Mouse (Mus musculus) neural tube, embryonic 15.5 days (tissue): ENCODE data around the gene Fut7. TPM values are rescaled to one million over a fixed set of nuclear protein-coding genes. Genes with fewer than 3 reads are reported as not detected.

Experiments
- ATAC-seq: fragments of 200-750 bp; cut with Nextera tagmentation; 2 replicates; pipeline ENCODE4 v1.8.0; 2017; ENCODE audit warnings: mild to moderate bottlenecking, moderate TSS enrichment, moderate library complexity; ENCODE audit not compliant: low FRiP score
- H3K27ac ChIP-seq: fragments of 300-500 bp; sonication (generic); replicated peaks from 2 replicates; pipeline ENCODE4 v1.5.1; 2015; ENCODE audit warnings: mild to moderate bottlenecking, inconsistent platforms
- H3K27me3 ChIP-seq: fragments of 300-500 bp; sonication (generic); replicated peaks from 2 replicates; pipeline ENCODE4 v1.6.1; 2015; ENCODE audit warnings: inconsistent platforms
- H3K36me3 ChIP-seq: fragments of 300-500 bp; sonication (generic); 2 replicates; pipeline ENCODE4 v1.6.1; 2015; ENCODE audit warnings: inconsistent platforms
- H3K4me1 ChIP-seq: fragments of 300-500 bp; sonication (generic); 2 replicates; pipeline ENCODE4 v1.6.1; 2015; ENCODE audit warnings: inconsistent platforms
- H3K4me2 ChIP-seq: fragments of 300-500 bp; sonication (generic); 2 replicates; pipeline ENCODE4 v1.6.1; 2015; ENCODE audit warnings: inconsistent platforms, mild to moderate bottlenecking, moderate library complexity
- H3K4me3 ChIP-seq: fragments of 300-500 bp; sonication (generic); replicated peaks from 2 replicates; pipeline ENCODE4 v1.5.1; 2015; ENCODE audit warnings: mild to moderate bottlenecking, inconsistent platforms
- H3K9ac ChIP-seq: fragments of 300-500 bp; sonication (generic); replicated peaks from 2 replicates; pipeline ENCODE4 v1.6.1; 2015; ENCODE audit warnings: mild to moderate bottlenecking, inconsistent platforms
- H3K9me3 ChIP-seq: fragments of 300-500 bp; sonication (generic); replicated peaks from 2 replicates; pipeline ENCODE4 v1.6.1; 2016; ENCODE audit warnings: inconsistent platforms
- WGBS: fragments of 180-500 bp; shearing (Covaris S2); methylation state at CpG from one replicate; pipeline ENCODE4 v1.1.7; 2015; ENCODE audit warnings: mixed read lengths; 5-methylcytosine and 5-hydroxymethylcytosine counted together
- polyA plus RNA-seq: library from polyadenylated mRNA; unstranded; fragments of >200 nt; fragmentation: Nextera tagmentation; extraction: Ambion mirVana; gene quantifications from 2 replicates; pipeline ENCODE4 v1.2.1, GENCODE M21; 2015

The Fut7 gene
- polyA plus RNA-seq, 1 experiment from 2014 or later: 0.13 TPM

DNA sequence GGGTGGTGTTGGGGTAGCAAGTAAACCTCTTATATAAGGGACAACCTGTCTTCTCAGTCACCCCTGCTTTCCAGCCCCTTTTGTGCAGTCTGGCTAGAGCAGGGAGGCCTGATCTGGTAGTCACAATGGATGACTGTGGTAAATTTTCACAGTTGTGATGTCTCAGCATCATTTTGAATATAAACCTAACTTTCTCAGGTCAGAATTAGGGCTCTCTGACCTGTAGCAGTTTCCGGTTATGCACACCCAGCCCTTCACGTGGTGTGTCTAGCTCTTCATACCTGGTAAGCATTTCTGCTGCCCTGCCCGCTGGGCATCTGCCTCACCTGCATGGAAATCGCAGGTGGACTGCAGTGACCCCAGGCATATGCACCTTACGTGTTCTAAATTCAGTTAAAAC is 4.2 kb downstream of the Fut7 start:
- no peak for ATAC-seq
- H3K9me3 ChIP-seq: no peaks in the 10 kb centered on the region
- no peak overlapping the region for H3K4me3 ChIP-seq
- no peak overlapping the region for H3K27ac ChIP-seq
- no peak overlapping the region for H3K9ac ChIP-seq
- WGBS: 92% methylated on average over 5 of the region's 5 CpGs
- H3K4me1 ChIP-seq: peaks cover 38% of the 10 kb centered on the region
- H3K36me3 ChIP-seq: no peaks in the 10 kb centered on the region
- no peak overlapping the region for H3K4me2 ChIP-seq
- H3K27me3 ChIP-seq: peaks cover 21% of the 10 kb centered on the region

GRCm38 (mm10) chr2:25428442-25429236 is 5.6 kb downstream of the Fut7 start, which contains the start of gene Abca2:
Gene Abca2, plus strand, starts transcription at chr2:25428703.
- under 1% methylated on average over 72 of the region's 89 CpGs for WGBS
- H3K4me2 ChIP-seq: peak within 1 kb of the TSS; percentile 79
- H3K36me3 ChIP-seq: peaks cover 8% of the 10 kb centered on the region; the same call in 1 of the 2 replicates
- peak; percentile 91 for ATAC-seq
- peaks cover 10% of the 10 kb centered on the region for H3K27me3 ChIP-seq
- peak within 1 kb of the TSS; percentile 91 for H3K27ac ChIP-seq
- no peaks in the 10 kb centered on the region for H3K9me3 ChIP-seq
- H3K4me1 ChIP-seq: peaks cover 41% of the 10 kb centered on the region
- peak within 1 kb of the TSS; percentile 86 for H3K9ac ChIP-seq
- H3K4me3 ChIP-seq: peak within 1 kb of the TSS; percentile 79

DNA sequence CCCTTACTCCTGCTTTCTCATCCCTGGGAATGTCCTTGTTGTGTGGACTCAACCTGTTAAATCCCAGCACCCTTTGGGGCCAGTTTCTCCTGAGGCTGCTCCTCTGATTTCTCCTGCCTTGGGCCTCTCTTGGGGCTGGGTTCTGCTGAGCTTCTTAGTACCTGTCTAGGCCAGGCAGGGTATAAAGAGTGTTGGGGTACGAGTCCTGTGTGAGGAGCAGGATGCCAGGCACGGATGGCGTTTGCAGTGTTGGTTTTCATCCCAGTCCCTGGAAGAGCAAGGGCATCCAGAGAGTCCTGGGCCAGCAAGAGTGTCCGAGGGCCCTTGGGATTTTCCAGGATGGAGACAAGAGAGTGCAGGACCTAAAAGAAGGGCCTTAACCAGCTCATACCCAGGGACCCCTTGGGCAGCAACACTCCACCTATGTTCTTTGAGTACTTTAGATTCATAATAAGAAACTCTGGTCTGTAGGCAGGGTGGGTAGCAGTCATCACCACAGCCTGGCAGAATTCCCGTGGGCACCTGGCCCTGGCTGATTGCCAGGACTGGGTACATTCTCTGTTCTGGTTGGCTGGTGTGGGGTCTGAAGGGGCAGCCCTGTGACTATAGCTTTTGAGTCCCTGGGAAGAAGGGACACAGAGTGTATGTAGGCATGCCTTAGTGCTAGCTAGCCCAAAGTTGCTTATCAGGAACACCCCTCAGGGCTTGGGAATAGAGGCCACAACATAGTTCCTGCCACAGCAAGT is 6.5 kb downstream of the Fut7 start:
- H3K4me1 ChIP-seq: peaks cover 41% of the 10 kb centered on the region
- peak overlapping the region; percentile 91; the same call in 1 of the 2 replicates for H3K27ac ChIP-seq
- ATAC-seq: no peak
- H3K9me3 ChIP-seq: no peaks in the 10 kb centered on the region
- H3K4me2 ChIP-seq: peak overlapping the region; percentile 79
- H3K9ac ChIP-seq: peak overlapping the region; percentile 86
- H3K4me3 ChIP-seq: peak overlapping the region; percentile 79
- H3K36me3 ChIP-seq: peaks cover 18% of the 10 kb centered on the region
- peaks cover 9% of the 10 kb centered on the region for H3K27me3 ChIP-seq
- 59% methylated on average over 5 of the region's 5 CpGs for WGBS

DNA sequence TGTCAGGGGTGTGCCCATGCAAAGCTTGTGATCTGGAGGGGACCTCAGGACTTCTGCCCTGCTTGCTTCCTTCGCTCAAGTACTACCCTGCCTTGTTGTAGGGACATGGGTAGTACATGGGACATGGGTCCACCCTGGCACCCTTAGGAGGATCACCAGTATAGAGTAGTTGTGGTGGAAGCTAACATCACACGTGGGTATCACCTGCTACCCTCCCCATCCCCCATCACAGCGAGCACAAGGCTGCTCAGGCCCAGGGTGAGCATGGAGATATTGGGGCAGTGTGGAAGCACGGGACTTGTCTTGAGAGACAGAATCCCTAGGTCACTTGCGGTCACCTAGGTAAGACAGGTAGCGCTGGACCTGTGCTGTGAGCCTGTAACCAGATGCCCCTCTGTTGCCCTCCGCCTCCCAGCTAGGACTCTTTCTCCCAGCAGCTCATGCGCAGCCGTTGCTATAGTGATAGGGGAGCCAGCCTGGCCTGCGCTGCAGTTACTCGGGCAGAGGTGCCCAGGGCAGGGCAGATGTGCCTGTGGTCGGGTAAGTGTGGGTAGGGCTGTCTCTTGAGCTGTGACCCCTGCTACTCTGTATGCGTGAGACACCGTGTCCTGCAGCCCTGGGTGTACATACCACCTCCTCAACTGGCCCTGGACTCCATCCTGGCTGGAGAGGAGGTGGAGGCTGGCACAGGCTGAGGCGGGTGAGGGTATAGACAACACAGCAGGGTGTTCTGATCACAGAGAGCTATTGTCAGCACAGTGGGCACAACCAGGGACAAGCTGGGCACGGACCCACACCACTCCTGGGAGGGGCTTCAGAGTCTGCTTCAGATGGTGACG is 7.5 kb downstream of the Fut7 start:
- 56% methylated on average over 17 of the region's 17 CpGs for WGBS
- no peak for ATAC-seq
- peaks cover 41% of the 10 kb centered on the region for H3K4me1 ChIP-seq
- H3K27ac ChIP-seq: no peak overlapping the region
- peak overlapping the region; percentile 30; the same call in 1 of the 2 replicates for H3K9ac ChIP-seq
- peak overlapping the region; percentile 79 for H3K4me2 ChIP-seq
- H3K9me3 ChIP-seq: no peaks in the 10 kb centered on the region
- no peak overlapping the region; the same call in 1 of the 2 replicates for H3K4me3 ChIP-seq
- H3K27me3 ChIP-seq: no peaks in the 10 kb centered on the region; the same call in 1 of the 2 replicates
- peaks cover 28% of the 10 kb centered on the region for H3K36me3 ChIP-seq

DNA sequence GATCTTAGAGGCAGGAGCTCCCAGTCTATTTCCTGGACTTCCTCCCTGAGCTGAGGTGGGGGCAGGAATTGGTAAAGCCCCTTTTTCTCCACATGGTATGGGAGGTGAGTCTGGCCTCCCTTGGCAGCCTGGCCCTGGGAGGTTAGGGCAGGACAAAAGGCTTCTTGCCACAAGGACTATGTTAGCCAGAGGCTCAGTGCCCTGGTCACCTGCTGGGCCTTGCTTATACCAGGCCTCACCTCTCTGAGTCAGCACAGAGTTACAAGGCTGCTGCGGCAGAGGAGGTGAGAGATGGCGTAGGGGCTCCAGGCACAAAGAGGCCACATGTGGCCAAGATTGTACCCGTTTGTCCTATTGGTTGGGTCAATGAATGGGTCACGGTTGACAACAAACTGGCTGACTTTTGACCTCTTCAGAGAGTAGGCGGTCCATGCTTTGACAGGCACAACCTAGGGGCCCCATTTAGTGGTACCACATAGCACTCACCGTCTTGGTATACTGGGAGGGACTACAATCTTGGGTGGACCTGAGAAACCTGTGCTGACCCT is 8.3 kb downstream of the Fut7 start:
- 54% methylated on average over 6 of the region's 6 CpGs for WGBS
- Histone ChIP-seq H3K4me1 (peaks cover 41% of the 10 kb centered on the region), H3K27ac (no peak overlapping the region), H3K9ac (peak overlapping the region; percentile 30; the same call in 1 of the 2 replicates), H3K36me3 (peaks cover 35% of the 10 kb centered on the region), H3K4me2 (peak overlapping the region; percentile 79), H3K4me3 (no peak overlapping the region), H3K27me3 (no peaks in the 10 kb centered on the region; the same call in 1 of the 2 replicates), H3K9me3 (no peaks in the 10 kb centered on the region)
- no peak for ATAC-seq

DNA sequence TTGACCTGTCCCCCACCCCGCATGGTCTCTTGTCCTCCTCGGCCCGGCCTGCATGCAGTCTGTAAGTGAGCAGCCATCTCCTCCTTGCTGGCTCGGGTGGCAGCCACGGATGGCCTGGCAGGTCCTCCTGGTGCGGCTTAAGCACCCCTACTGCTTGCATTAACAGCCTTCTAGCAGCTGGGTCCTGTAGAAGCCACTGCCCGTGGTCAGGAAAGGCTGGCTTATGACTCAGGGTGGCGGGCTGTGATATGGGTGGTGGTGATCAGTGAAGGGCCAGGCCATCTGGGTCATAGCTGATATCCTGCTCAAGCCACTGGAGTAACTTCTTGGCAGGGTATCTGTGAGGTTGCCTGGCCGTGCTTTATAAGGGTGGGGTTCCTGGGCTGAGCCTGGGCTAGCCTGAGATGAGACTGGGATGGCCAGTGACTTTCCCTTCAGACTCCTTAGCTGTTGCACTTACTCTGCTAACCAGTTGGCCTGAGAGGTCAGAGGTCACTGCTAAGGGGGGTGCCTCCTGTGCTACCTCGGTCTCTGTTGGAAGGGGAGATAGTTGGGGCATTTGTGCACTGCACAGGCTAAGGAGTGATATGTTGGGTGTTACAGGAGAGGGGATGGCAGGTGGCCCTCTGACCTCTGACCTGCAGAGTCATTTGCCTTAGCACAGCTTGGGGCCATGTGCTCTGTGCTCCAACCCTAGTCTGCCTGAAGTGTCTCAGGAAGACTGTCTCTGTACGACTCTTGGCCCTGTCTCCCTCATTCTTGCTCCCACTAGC is 9.4 kb downstream of the Fut7 start:
- Histone ChIP-seq H3K9me3 (no peaks in the 10 kb centered on the region), H3K4me3 (no peak overlapping the region), H3K36me3 (peaks cover 46% of the 10 kb centered on the region), H3K4me1 (peaks cover 41% of the 10 kb centered on the region), H3K4me2 (no peak overlapping the region), H3K9ac (no peak overlapping the region), H3K27me3 (no peaks in the 10 kb centered on the region), H3K27ac (no peak overlapping the region)
- no peak for ATAC-seq
- 86% methylated on average over 11 of the region's 11 CpGs for WGBS

DNA sequence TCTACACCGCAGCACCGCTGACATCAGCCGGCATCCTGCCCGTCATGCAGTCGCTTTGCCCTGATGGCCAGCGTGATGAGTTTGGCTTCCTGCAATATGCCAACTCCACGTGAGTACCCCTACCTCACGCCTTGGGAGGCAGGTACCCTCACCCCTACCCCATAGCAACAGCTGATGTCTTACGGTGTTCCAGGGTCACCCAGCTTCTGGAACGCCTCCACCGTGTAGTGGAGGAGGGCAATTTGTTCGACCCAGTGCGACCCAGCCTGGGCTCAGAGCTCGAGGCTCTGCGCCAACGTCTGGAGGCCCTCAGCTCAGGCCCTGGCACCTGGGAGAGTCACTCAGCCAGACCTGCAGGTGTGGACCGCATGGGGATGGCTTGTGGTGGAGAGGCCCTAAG is 10.0 kb downstream of the Fut7 start:
- 89% methylated on average over 17 of the region's 17 CpGs for WGBS
- peaks cover 52% of the 10 kb centered on the region for H3K36me3 ChIP-seq
- H3K4me1 ChIP-seq: peaks cover 38% of the 10 kb centered on the region
- H3K27me3 ChIP-seq: no peaks in the 10 kb centered on the region
- no peak overlapping the region for H3K27ac ChIP-seq
- ATAC-seq: no peak
- no peaks in the 10 kb centered on the region for H3K9me3 ChIP-seq
- H3K4me2 ChIP-seq: no peak overlapping the region
- no peak overlapping the region for H3K9ac ChIP-seq
- H3K4me3 ChIP-seq: no peak overlapping the region

GRCm38 (mm10) chr2:25434292-25434691 is 11.2 kb downstream of the Fut7 start:
- Histone ChIP-seq H3K4me1 (peaks cover 31% of the 10 kb centered on the region), H3K27me3 (no peaks in the 10 kb centered on the region), H3K36me3 (peaks cover 64% of the 10 kb centered on the region), H3K4me2 (no peak overlapping the region), H3K9me3 (no peaks in the 10 kb centered on the region), H3K9ac (no peak overlapping the region), H3K27ac (no peak overlapping the region), H3K4me3 (no peak overlapping the region)
- ATAC-seq: no peak
- WGBS: 91% methylated on average over 8 of the region's 8 CpGs

- Histone ChIP-seq H3K4me3 (no peak overlapping the region), H3K36me3 (peaks cover 83% of the 10 kb centered on the region), H3K4me1 (peaks cover 10% of the 10 kb centered on the region), H3K4me2 (no peak overlapping the region), H3K27me3 (no peaks in the 10 kb centered on the region), H3K9me3 (no peaks in the 10 kb centered on the region), H3K9ac (no peak overlapping the region), H3K27ac (no peak overlapping the region)
- ATAC-seq: no peak
- WGBS: 94% methylated on average over 10 of the region's 10 CpGs
Observed at GRCm38 (mm10) chr2:25436286-25436820, 13.3 kb downstream of the Fut7 start.

GRCm38 (mm10) chr2:25441067-25441466 is 18.0 kb downstream of the Fut7 start:
- Histone ChIP-seq H3K27me3 (no peaks in the 10 kb centered on the region), H3K4me1 (no peaks in the 10 kb centered on the region), H3K36me3 (peaks cover 98% of the 10 kb centered on the region), H3K4me3 (no peak overlapping the region), H3K27ac (no peak overlapping the region), H3K4me2 (no peak overlapping the region), H3K9ac (no peak overlapping the region), H3K9me3 (no peaks in the 10 kb centered on the region)
- 93% methylated on average over 20 of the region's 20 CpGs for WGBS
- ATAC-seq: no peak
